Mouse (Mus musculus) cerebellum, adult 2 months (tissue): ENCODE measurements around the gene Npvf. TPM values are rescaled to one million over a fixed set of nuclear protein-coding genes. Genes with fewer than 3 reads are reported as not detected.

ENCODE experiments used
- DNase-seq, 2 experiments: peaks; one replicate each; pipeline ENCODE4 v3.0.0; 2021
- H3K27ac ChIP-seq: fragments of 200-500 bp; 2 replicates; pipeline ENCODE4 v1.5.1; 2012; ENCODE audit warnings: low read length, control low read depth, inconsistent platforms; ENCODE audit not compliant: insufficient read depth
- H3K27me3 ChIP-seq: fragments of 200-500 bp; 2 replicates; pipeline ENCODE4 v1.6.1; 2012; ENCODE audit warnings: inconsistent platforms, mild to moderate bottlenecking, low read length, moderate library complexity; ENCODE audit not compliant: control insufficient read depth, insufficient read depth
- H3K4me1 ChIP-seq: fragments of 200-500 bp; 2 replicates; pipeline ENCODE4 v1.6.1; 2011; ENCODE audit warnings: low read length; ENCODE audit not compliant: control insufficient read depth, insufficient read depth
- H3K4me3 ChIP-seq: fragments of 200-500 bp; replicated peaks from 2 replicates; pipeline ENCODE3; 2011; ENCODE audit warnings: mild to moderate bottlenecking, low read depth, low read length, control low read depth; ENCODE audit not compliant: insufficient read depth
- CTCF ChIP-seq: fragments of 200-500 bp; IDR thresholded peaks from 2 replicates; pipeline ENCODE4 v1.5.1; 2011; ENCODE audit warnings: low read depth, mild to moderate bottlenecking, control low read depth, low read length, moderate library complexity, borderline replicate concordance; ENCODE audit not compliant: insufficient read depth
- POLR2A ChIP-seq: fragments of 200-500 bp; IDR thresholded peaks from 2 replicates; pipeline ENCODE4 v1.6.1; 2011; ENCODE audit warnings: low read length, control low read depth, borderline replicate concordance; ENCODE audit not compliant: insufficient read depth
- WGBS: fragments of 180-500 bp; shearing (Covaris S2); methylation state at CpG from one replicate; pipeline ENCODE4 v1.1.7; 2018; 5-methylcytosine and 5-hydroxymethylcytosine counted together
- polyA plus RNA-seq: library from polyadenylated mRNA; depleted of rRNA; stranded (reverse); fragments of >200 nt; gene quantifications from 2 replicates; pipeline ENCODE4 v1.2.3, GENCODE M21; 2012

Npvf gene
- polyA plus RNA-seq, 1 experiment = 0.13 TPM

- H3K27ac ChIP-seq = no peak overlapping the region
- no peak overlapping the region for H3K4me3 ChIP-seq
- no peak for TF ChIP-seq POLR2A
- TF ChIP-seq CTCF = no peak
- no peak for DNase-seq
- no peaks in the 10 kb centered on the region for H3K27me3 ChIP-seq
- WGBS = 51% methylated on average over 3 of the region's 3 CpGs
- H3K4me1 ChIP-seq = peaks cover 6% of the 10 kb centered on the region; the same call in 1 of the 2 replicates
Measured at GRCm38 (mm10) chr6:50671191-50671590, 17.0 kb upstream of the Npvf start.

- 78% methylated on average over 5 of the region's 5 CpGs for WGBS
- no peak for TF ChIP-seq CTCF
- TF ChIP-seq POLR2A = no peak
- DNase-seq = no peak
Measured at GRCm38 (mm10) chr6:50666937-50667336, 12.7 kb upstream of the Npvf start.

GRCm38 (mm10) chr6:50665020-50665419, 10.8 kb upstream of the Npvf start:
- WGBS = 94% methylated on average over 3 of the region's 3 CpGs
- H3K4me1 ChIP-seq = peaks cover 28% of the 10 kb centered on the region
- H3K4me3 ChIP-seq = no peak overlapping the region
- H3K27me3 ChIP-seq = no peaks in the 10 kb centered on the region
- H3K27ac ChIP-seq = no peak overlapping the region
- TF ChIP-seq CTCF (no peak), POLR2A (no peak)
- no peak for DNase-seq

More at GRCm38 (mm10) chr6:50666937-50667336, 12.7 kb upstream of the Npvf start:
- H3K4me3 ChIP-seq = no peak overlapping the region
- H3K27me3 ChIP-seq = no peaks in the 10 kb centered on the region
- H3K27ac ChIP-seq = no peak overlapping the region
- H3K4me1 ChIP-seq = peaks cover 20% of the 10 kb centered on the region

DNA sequence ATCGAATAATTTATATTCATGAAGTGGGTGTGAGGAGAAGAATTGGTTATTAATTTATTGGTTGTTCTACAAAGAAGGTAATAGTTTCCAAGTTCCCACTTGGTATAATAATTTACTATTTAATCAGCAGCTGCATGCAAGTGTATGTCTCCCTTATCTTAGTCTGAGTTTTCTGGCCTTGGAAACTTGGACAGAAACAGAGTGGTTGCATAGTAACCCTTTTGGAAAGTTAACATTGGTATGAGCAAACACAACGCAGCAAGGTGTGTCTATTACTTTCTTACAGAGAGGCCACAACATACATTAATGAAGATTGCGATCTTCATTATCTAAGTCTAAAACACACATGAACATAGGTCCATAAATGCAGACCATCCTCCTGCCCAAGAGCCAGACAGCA, 10.0 kb upstream of the Npvf start:
- Histone ChIP-seq H3K27me3 (no peaks in the 10 kb centered on the region), H3K4me3 (no peak overlapping the region), H3K4me1 (peaks cover 28% of the 10 kb centered on the region), H3K27ac (no peak overlapping the region)
- 95% methylated on average over 3 of the region's 3 CpGs for WGBS
- no peak for DNase-seq
- TF ChIP-seq CTCF (no peak), POLR2A (no peak)

DNA sequence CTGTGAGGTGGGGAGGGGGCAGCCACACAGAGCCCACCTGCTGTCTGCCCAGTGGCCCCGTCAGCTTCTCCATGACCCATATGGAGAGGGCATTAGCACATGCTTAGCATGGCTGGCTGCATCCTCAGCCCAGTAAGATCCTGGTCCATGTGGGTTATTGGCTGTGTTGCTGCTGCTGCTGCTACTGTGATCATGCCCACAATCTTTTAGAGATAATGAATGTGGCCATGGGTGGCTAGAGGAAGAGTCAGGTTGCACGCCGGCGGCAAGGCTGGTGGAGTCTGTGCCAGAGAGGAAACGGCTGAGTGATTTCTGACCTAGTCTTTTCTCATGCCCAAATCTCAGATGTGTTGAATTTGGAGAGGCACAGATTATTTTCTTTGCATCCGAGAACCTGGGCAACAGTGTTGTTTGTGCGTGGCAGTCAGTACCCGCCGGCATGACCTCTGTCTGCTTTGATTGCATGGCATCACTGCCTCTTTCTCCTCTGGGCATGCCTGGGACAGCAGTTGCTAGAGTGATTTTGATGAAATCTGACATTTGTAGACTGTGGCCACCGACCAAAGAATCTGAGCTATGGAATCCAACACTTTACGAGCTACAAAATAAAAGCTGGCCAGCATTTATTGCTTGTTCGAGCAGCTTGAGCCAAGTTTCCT, 8.8 kb upstream of the Npvf start:
- no peak overlapping the region for H3K4me3 ChIP-seq
- H3K4me1 ChIP-seq = peaks cover 30% of the 10 kb centered on the region
- H3K27ac ChIP-seq = peak overlapping the region; percentile 80
- DNase-seq = peak; percentile 62 to 64
- no peaks in the 10 kb centered on the region for H3K27me3 ChIP-seq
- WGBS = 8% methylated on average over 12 of the region's 12 CpGs
- TF ChIP-seq CTCF (no peak), POLR2A (no peak)

- H3K27ac ChIP-seq = peak overlapping the region; percentile 95; the same call in 1 of the 2 replicates
- TF ChIP-seq CTCF = no peak
- peak; percentile 18; the same call in 1 of the 2 replicates for TF ChIP-seq POLR2A
- no peak overlapping the region for H3K4me3 ChIP-seq
- H3K27me3 ChIP-seq = no peaks in the 10 kb centered on the region
- H3K4me1 ChIP-seq = peaks cover 37% of the 10 kb centered on the region
- peak; percentile 89 to 97 for DNase-seq
- WGBS = 6% methylated on average over 7 of the region's 7 CpGs
Measured at GRCm38 (mm10) chr6:50661729-50662128, 7.5 kb upstream of the Npvf start.

- no peak for DNase-seq
- Histone ChIP-seq H3K4me1 (peaks cover 40% of the 10 kb centered on the region), H3K27ac (no peak overlapping the region), H3K4me3 (no peak overlapping the region), H3K27me3 (no peaks in the 10 kb centered on the region)
- TF ChIP-seq CTCF (no peak), POLR2A (no peak)
- WGBS = 19% methylated on average over 3 of the region's 3 CpGs
Measured at GRCm38 (mm10) chr6:50658466-50658865, 4.2 kb upstream of the Npvf start.

DNA sequence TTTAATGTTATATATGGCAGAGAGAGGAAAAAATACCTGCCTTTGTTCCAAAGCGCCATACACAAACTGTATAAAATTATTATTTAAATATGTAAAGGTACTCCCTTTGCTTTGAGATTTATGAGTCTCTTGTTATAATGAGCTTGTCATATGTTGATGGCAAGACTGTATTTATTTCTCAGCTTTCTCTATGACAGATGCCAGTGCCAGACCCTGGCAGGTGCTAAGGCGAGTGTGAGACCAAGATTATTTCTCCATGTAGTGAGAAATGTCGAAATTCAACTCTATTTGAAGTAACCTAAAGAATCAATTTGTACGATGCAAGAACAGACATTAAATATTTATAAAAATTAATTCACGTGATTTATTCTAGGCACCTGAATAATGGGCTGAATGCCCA, 3.8 kb upstream of the Npvf start:
- WGBS = 39% methylated on average over 5 of the region's 5 CpGs
- Histone ChIP-seq H3K27ac (no peak overlapping the region), H3K27me3 (no peaks in the 10 kb centered on the region), H3K4me1 (peaks cover 37% of the 10 kb centered on the region), H3K4me3 (no peak overlapping the region)
- no peak for TF ChIP-seq CTCF
- no peak for TF ChIP-seq POLR2A
- peak in 1 of 2 experiments; percentile 57 for DNase-seq
